Mouse (Mus musculus) WW6 (cell line): ENCODE measurements around the gene Anapc7.

ENCODE experiments used
- DNase-seq: peaks from one replicate; pipeline ENCODE4 v3.0.0-alpha.2; 2013; ENCODE audit warnings: low read depth, low spot score

Anapc7 gene

DNA sequence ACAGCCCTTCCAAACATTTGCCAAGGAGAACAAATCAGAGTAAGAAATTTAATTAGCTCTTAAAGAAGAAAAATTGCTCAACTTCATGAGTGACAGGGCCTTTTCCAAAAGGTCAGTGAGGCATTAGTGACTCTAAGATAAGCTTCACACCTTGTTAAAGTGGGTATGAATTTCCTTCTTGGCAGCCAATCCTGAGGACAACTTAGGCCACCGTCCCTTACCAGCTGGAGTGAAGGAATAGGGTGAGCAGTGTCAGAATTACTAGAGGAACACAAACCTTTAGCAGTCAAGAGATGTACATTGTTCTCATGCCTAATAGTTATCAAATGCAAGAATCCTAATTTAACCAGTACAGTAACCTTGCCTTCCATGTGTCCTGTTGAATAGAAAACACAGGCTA, 73.0 kb downstream of the Anapc7 start:
- no peak for DNase-seq
